Mouse (Mus musculus): ENCODE results near the gene Ctu2. TPM values are rescaled to one million over a fixed set of nuclear protein-coding genes. Genes with fewer than 3 reads are reported as not detected.

Gene Ctu2
- polyA plus RNA-seq, 1 experiment from 2014 or later, result 63.7 TPM

DNA sequence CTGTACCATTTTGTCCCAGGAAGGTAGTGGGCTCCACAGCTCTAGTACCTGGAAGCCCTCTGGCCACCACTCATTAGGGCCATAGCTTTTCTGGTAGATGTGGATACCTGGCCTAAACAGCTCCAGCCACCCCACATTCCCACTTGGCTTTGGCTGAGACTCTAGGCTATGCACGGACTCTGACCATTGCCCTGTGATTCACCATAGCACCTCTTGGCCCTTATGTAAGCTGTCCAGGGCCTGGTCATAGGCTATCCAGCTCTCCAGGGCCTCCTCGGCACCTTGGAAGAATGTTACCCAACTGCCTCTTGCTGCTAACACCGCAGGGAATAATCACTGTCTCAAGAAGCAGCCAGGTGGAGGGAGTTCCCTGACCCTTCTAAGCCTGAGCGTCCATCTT is 53.2 kb downstream of the Ctu2 start:
- no peak overlapping the region for H3K9ac ChIP-seq
- WGBS, result 94% methylated on average over 4 of the region's 4 CpGs
- H3K27me3 ChIP-seq, result peaks cover 16% of the 10 kb centered on the region; the same call in 1 of the 2 replicates
- ATAC-seq (ENCODE audit: low read depth), result no peak
- H3K36me3 ChIP-seq, result no peaks in the 10 kb centered on the region
- H3K4me2 ChIP-seq, result no peak overlapping the region
- no peak overlapping the region for H3K27ac ChIP-seq (replicated peaks)
- no peaks in the 10 kb centered on the region for H3K9me3 ChIP-seq
- H3K4me1 ChIP-seq (replicated peaks), result peaks cover 20% of the 10 kb centered on the region
- H3K4me3 ChIP-seq, result no peak overlapping the region

DNA sequence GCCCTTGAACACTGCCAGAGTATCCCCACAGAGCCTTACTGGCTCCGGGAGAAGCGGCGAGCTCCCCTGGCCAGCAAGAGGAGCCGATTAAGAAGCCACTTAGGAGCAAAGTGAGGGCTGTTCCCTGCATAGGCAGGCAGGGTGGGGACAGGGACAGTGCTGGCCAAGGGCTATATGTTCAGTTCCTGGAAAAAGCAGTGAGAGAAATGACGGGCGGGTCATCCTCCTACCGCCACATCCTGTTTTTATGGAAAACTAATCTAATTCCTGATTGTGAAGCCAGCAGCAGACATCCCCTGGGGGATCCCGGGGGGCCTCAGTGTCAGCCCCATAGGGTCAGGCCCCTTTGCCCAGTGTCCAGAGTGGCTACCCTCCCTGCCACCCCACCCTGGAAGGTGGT is 55.4 kb downstream of the Ctu2 start:
- ATAC-seq (ENCODE audit: low read depth), result no peak
- Histone ChIP-seq H3K27me3 (peaks cover 3% of the 10 kb centered on the region; the same call in 1 of the 2 replicates), H3K27ac (replicated peaks) (no peak overlapping the region), H3K4me3 (no peak overlapping the region), H3K4me1 (replicated peaks) (0 out of 2 replicates have a peak, but pooled peaks cover 1% of the 10 kb centered on the region), H3K9ac (no peak overlapping the region), H3K9me3 (no peaks in the 10 kb centered on the region), H3K4me2 (no peak overlapping the region), H3K36me3 (no peaks in the 10 kb centered on the region)
- WGBS, result 89% methylated on average over 8 of the region's 8 CpGs

Small RNA genes lying within 50 kb of the gene (microRNA-seq; reads per million reads assigned to microRNA genes)
- gene Gm24366, result not detected

Other genes with a start within 250 kb of the Ctu2 start
- gene Zfpm1, start 194.0 kb upstream of the Ctu2 start, polyA plus RNA-seq (2015; fragmentation: Nextera tagmentation; extraction: Ambion mirVana), result 0.83 and 0.89 TPM in 2 replicates
- gene Trhr2, start 115.4 kb upstream of the Ctu2 start, polyA plus RNA-seq (2015; fragmentation: Nextera tagmentation; extraction: Ambion mirVana), result not detected in 2 replicates
- gene Zc3h18, start 99.5 kb upstream of the Ctu2 start, polyA plus RNA-seq (2015; fragmentation: Nextera tagmentation; extraction: Ambion mirVana), result 37.0 and 43.6 TPM in 2 replicates
- not detected in 2 replicates for gene Il17c, start 54.1 kb upstream of the Ctu2 start, polyA plus RNA-seq (2015; fragmentation: Nextera tagmentation; extraction: Ambion mirVana)
- 46.6 and 51.4 TPM in 2 replicates for gene Cyba, start 43.2 kb upstream of the Ctu2 start, polyA plus RNA-seq (2015; fragmentation: Nextera tagmentation; extraction: Ambion mirVana)
- 46.6 and 53.8 TPM in 2 replicates for gene Mvd, start 32.7 kb upstream of the Ctu2 start, polyA plus RNA-seq (2015; fragmentation: Nextera tagmentation; extraction: Ambion mirVana)
- gene Snai3, start 15.4 kb upstream of the Ctu2 start, polyA plus RNA-seq (2015; fragmentation: Nextera tagmentation; extraction: Ambion mirVana), result 0.15 TPM in 1 of 2 replicates, not detected in the other
- gene Rnf166, start 79 bp upstream of the Ctu2 start, polyA plus RNA-seq (2015; fragmentation: Nextera tagmentation; extraction: Ambion mirVana), result 36.8 and 39.1 TPM in 2 replicates
- 3.2 and 6.2 TPM in 2 replicates for gene Piezo1, start 75.2 kb downstream of the Ctu2 start, polyA plus RNA-seq (2015; fragmentation: Nextera tagmentation; extraction: Ambion mirVana)
- gene Cdt1, start 91.9 kb downstream of the Ctu2 start, polyA plus RNA-seq (2015; fragmentation: Nextera tagmentation; extraction: Ambion mirVana), result 7.3 and 9.2 TPM in 2 replicates
- gene Aprt, start 100.8 kb downstream of the Ctu2 start, polyA plus RNA-seq (2015; fragmentation: Nextera tagmentation; extraction: Ambion mirVana), result 133 and 161 TPM in 2 replicates
- gene Galns, start 135.3 kb downstream of the Ctu2 start, polyA plus RNA-seq (2015; fragmentation: Nextera tagmentation; extraction: Ambion mirVana), result 5.5 and 6.5 TPM in 2 replicates
- 84.7 and 101 TPM in 2 replicates for gene Trappc2l, start 135.5 kb downstream of the Ctu2 start, polyA plus RNA-seq (2015; fragmentation: Nextera tagmentation; extraction: Ambion mirVana)
- not detected in 2 replicates for gene Pabpn1l, start 146.6 kb downstream of the Ctu2 start, polyA plus RNA-seq (2015; fragmentation: Nextera tagmentation; extraction: Ambion mirVana)
- gene Cbfa2t3, start 223.0 kb downstream of the Ctu2 start, polyA plus RNA-seq (2015; fragmentation: Nextera tagmentation; extraction: Ambion mirVana), result 21.2 and 22.2 TPM in 2 replicates

Data from neural tube, embryonic 13.5 days (tissue).